ENCODE assay signal across 20 mouse cellular contexts in the genomic region with DNA sequence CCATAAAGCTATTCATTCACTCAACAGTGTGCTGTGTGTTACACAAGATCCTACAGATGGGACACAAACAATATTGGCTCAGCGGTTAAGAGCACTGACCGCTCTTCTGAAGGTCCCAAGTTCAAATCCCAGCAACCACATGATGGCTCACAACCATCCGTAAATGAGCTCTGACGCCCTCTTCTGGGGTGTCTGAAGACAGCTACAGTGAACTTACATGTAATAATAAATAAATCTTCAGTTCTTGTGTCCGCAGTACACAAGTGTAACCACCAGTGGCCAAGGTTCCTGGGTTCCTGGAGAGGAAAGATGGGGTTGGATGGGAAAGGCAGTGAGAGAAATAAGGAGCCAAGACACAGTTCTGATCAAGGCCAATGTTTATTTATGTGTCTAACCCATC. TPM values are rescaled to one million over a fixed set of nuclear protein-coding genes. Genes with fewer than 3 reads are reported as not detected.
DNase-seq lines count a peak whose midpoint lies in the region; ATAC-seq and TF ChIP-seq lines count a peak whose summit lies in the region.
"Had no signal": no experiment of that assay in that cellular context is flagged by ENCODE, and none has a peak within 500 bp of the region (broad histone marks: within the 10 kb centered on the region; RNA-seq: fewer than 3 reads in every experiment).

No protein-coding gene starts in this region.

- no peak overlapping the region for H3K27ac ChIP-seq in hindbrain, postnatal 0 days
- H3K27ac ChIP-seq in hindbrain, embryonic 12.5 days, result no peak overlapping the region
- H3K27ac ChIP-seq in MEL (ENCODE audit: control insufficient read depth, low read depth, low read length), result no peak overlapping the region
- H3K27ac ChIP-seq: forebrain, embryonic 13.5 days; hindbrain, embryonic 15.5 days; limb, embryonic 12.5 days; midbrain, embryonic 10.5 days; neural tube, embryonic 15.5 days; stomach, embryonic 15.5 days had no signal

- no peak for TF ChIP-seq EP300 in MEL (IDR thresholded peaks at IDR 0.05; ENCODE audit: low read depth in 1 of 2, low read length in 2 of 2)

- no peak for ATAC-seq in hindbrain, postnatal 0 days
- ATAC-seq in hindbrain, embryonic 12.5 days (ENCODE audit: low FRiP score), result no peak
- ATAC-seq: forebrain, embryonic 13.5 days had no signal

- peaks cover 7% of the 10 kb centered on the region for H3K79me2 ChIP-seq in MEL (ENCODE audit: control insufficient read depth, insufficient read depth, low read length, poor library complexity)

- no peak overlapping the region for H3K4me2 ChIP-seq in hindbrain, postnatal 0 days (ENCODE audit: low read depth, low read length)
- H3K4me2 ChIP-seq in hindbrain, embryonic 12.5 days (replicated peaks), result no peak overlapping the region
- H3K4me2 ChIP-seq: forebrain, embryonic 13.5 days; hindbrain, embryonic 15.5 days; limb, embryonic 12.5 days; lung, embryonic 14.5 days; neural tube, embryonic 15.5 days; stomach, embryonic 15.5 days had no signal

- 0 out of 4 replicates have a peak, but pooled peaks of 1 of the 2 experiments have one; percentile 37 for TF ChIP-seq POLR2A in MEL (IDR thresholded peaks at IDR 0.05; ENCODE audit: control insufficient read depth in 1 of 2, insufficient read depth in 1 of 2, low read depth in 1 of 2, low read length in 2 of 2, poor library complexity in 1 of 2)

- peaks cover 2% of the 10 kb centered on the region for H3K4me1 ChIP-seq in hindbrain, postnatal 0 days (ENCODE audit: insufficient read depth, low read length)
- peaks cover 2% of the 10 kb centered on the region for H3K4me1 ChIP-seq in hindbrain, embryonic 12.5 days
- peaks cover under 1 to 1% of the 10 kb centered on the region in 2 experiments; a peak in 2 of 4 replicates for H3K4me1 ChIP-seq in MEL (ENCODE audit: control insufficient read depth in 1 of 2, insufficient read depth in 2 of 2, low read length in 2 of 2)

- TF ChIP-seq RAD21 in MEL (IDR thresholded peaks at IDR 0.05; ENCODE audit: low read depth, low read length), result no peak

- peak; percentile 44 for TF ChIP-seq CTCF in hindbrain, postnatal 0 days (IDR thresholded peaks at IDR 0.05; ENCODE audit: low read depth)
- TF ChIP-seq CTCF in MEL (IDR thresholded peaks at IDR 0.05 in 2 of 3, conservative IDR thresholded peaks at IDR 0.05 in 1 of 3; ENCODE audit: control insufficient read depth in 1 of 3, insufficient read depth in 1 of 3, low read depth in 2 of 3, low read length in 3 of 3, poor library complexity in 1 of 3, severe bottlenecking in 1 of 3), result peak in 2 of 3 experiments; percentile 29 to 34; a peak in 4 of 6 replicates

- H3K9ac ChIP-seq in hindbrain, postnatal 0 days (replicated peaks; ENCODE audit: low read length), result no peak overlapping the region
- H3K9ac ChIP-seq in hindbrain, embryonic 12.5 days, result no peak overlapping the region
- no peak overlapping the region for H3K9ac ChIP-seq in MEL (ENCODE audit: control insufficient read depth, low read depth, low read length, poor library complexity, severe bottlenecking)
- H3K9ac ChIP-seq: forebrain, embryonic 13.5 days; hindbrain, embryonic 15.5 days; limb, embryonic 12.5 days; lung, embryonic 14.5 days; neural tube, embryonic 15.5 days; stomach, embryonic 15.5 days had no signal

- H3K27me3 ChIP-seq in hindbrain, postnatal 0 days (ENCODE audit: insufficient read depth, low read length), result no peaks in the 10 kb centered on the region
- H3K27me3 ChIP-seq in hindbrain, embryonic 12.5 days, result no peaks in the 10 kb centered on the region
- no peaks in the 10 kb centered on the region for H3K27me3 ChIP-seq in MEL (ENCODE audit: control insufficient read depth in 1 of 2, insufficient read depth in 2 of 2, low read length in 2 of 2)
- H3K27me3 ChIP-seq in splenic B cell, adult 2 months (ENCODE audit: control insufficient read depth, insufficient read depth, low read length, poor library complexity, severe bottlenecking), result no peaks in the 10 kb centered on the region
- H3K27me3 ChIP-seq: forebrain, embryonic 13.5 days; hindbrain, embryonic 15.5 days; limb, embryonic 12.5 days; neural tube, embryonic 15.5 days; stomach, embryonic 15.5 days had no signal

- no peaks in the 10 kb centered on the region for H3K9me3 ChIP-seq in hindbrain, postnatal 0 days (ENCODE audit: low read length)
- H3K9me3 ChIP-seq in hindbrain, embryonic 12.5 days (replicated peaks), result no peaks in the 10 kb centered on the region
- no peaks in the 10 kb centered on the region for H3K9me3 ChIP-seq in MEL (replicated peaks; ENCODE audit: insufficient read depth, low read length)
- H3K9me3 ChIP-seq: forebrain, embryonic 13.5 days; hindbrain, embryonic 15.5 days; limb, embryonic 12.5 days; midbrain, embryonic 10.5 days; neural tube, embryonic 15.5 days; stomach, embryonic 15.5 days had no signal

- WGBS in hindbrain, postnatal 0 days, result 72% methylated on average over 5 of the region's 5 CpGs
- WGBS in hindbrain, embryonic 12.5 days, result 69% methylated on average over 5 of the region's 5 CpGs

- no peak overlapping the region for H3K4me3 ChIP-seq in hindbrain, postnatal 0 days (ENCODE audit: low read length)
- no peak overlapping the region for H3K4me3 ChIP-seq in hindbrain, embryonic 12.5 days
- H3K4me3 ChIP-seq in MEL (ENCODE audit: control insufficient read depth in 1 of 2, insufficient read depth in 1 of 2, low read depth in 2 of 2, low read length in 2 of 2), result no peak overlapping the region
- H3K4me3 ChIP-seq: forebrain, embryonic 13.5 days; hindbrain, embryonic 15.5 days; limb, embryonic 12.5 days; midbrain, embryonic 10.5 days; neural tube, embryonic 15.5 days; stomach, embryonic 15.5 days had no signal

- 0 out of 2 replicates have a peak, but pooled peaks cover 5% of the 10 kb centered on the region for H3K36me3 ChIP-seq in hindbrain, postnatal 0 days (ENCODE audit: insufficient read depth, low read length)
- 0 out of 2 replicates have a peak, but pooled peaks cover 7% of the 10 kb centered on the region for H3K36me3 ChIP-seq in hindbrain, embryonic 12.5 days
- peaks cover under 1 to 15% of the 10 kb centered on the region in 2 experiments for H3K36me3 ChIP-seq in MEL (ENCODE audit: control insufficient read depth in 1 of 2, insufficient read depth in 2 of 2, low read length in 2 of 2)
- H3K36me3 ChIP-seq in splenic B cell, adult 2 months (ENCODE audit: control insufficient read depth, insufficient read depth, low read length, poor library complexity, severe bottlenecking), result no peaks in the 10 kb centered on the region

- DNase-seq in hindbrain, postnatal 0 days (ENCODE audit: low spot score), result no peak
- peak; percentile 18 for DNase-seq in lung, postnatal 10 days
- no peak for DNase-seq in lung, postnatal 25 days (ENCODE audit: low spot score)
- peak; percentile 52 for DNase-seq in MEL (ENCODE audit: low read depth, low spot score)
- DNase-seq in splenic B cell, adult 2 months (ENCODE audit: low read depth, low spot score), result peak; percentile 27
- DNase-seq in cerebellum, adult 11-12 months, result no peak
- no peak for DNase-seq in spleen, adult 12 weeks (ENCODE audit: low spot score)
- DNase-seq: adrenal gland, postnatal 14 days; cerebellum, adult 9-11 months; embryo, embryonic 11 days; kidney, adult 9 months; lung, embryonic 14.5 days; thymus, postnatal 25 days had no signal

TF ChIP-seq in MEL, 35 proteins besides CTCF, POLR2A, EP300 and RAD21:
- TF ChIP-seq TBP (IDR thresholded peaks at IDR 0.05; ENCODE audit: low read depth, low read length) (0 out of 2 replicates have a peak, but pooled peaks have one; percentile 22), POLR2AphosphoS2 (IDR thresholded peaks at IDR 0.05; ENCODE audit: low read length) (no peak)

RNA-seq across cellular contexts. Expression of a gene that starts 4.2 kb away (rescaled TPM):
- total RNA-seq in hindbrain, postnatal 0 days (2014; rRNA removed), result 8.5 and 9.9 TPM in 2 replicates
- polyA plus RNA-seq in hindbrain, postnatal 0 days (2015; fragmentation: Nextera tagmentation; extraction: Ambion mirVana), result 43.7 and 48.6 TPM in 2 replicates
- 70.1 and 75.0 TPM in 2 replicates for polyA plus RNA-seq in hindbrain, embryonic 12.5 days (2016; fragmentation: Nextera tagmentation; extraction: Ambion mirVana)
- total RNA-seq in MEL (2012; rRNA removed), result 70.6 and 84.4 TPM in 2 replicates
- 10 to 100 TPM in 1 of 2 experiments, not detected in 1; 90.5 TPM for polyA plus RNA-seq in MEL (2012; ENCODE audit: insufficient read depth in 1 of 2, insufficient read length in 2 of 2, low read depth in 1 of 2, low replicate concordance in 2 of 2, missing spikeins in 1 of 2)

RNA-seq across cellular contexts. Expression of a gene that starts 23.9 kb away (rescaled TPM):
- total RNA-seq in hindbrain, postnatal 0 days (2014; rRNA removed), result 23.8 and 29.4 TPM in 2 replicates
- 6.3 and 7.7 TPM in 2 replicates for polyA plus RNA-seq in hindbrain, postnatal 0 days (2015; fragmentation: Nextera tagmentation; extraction: Ambion mirVana)
- 8.1 and 8.8 TPM in 2 replicates for polyA plus RNA-seq in hindbrain, embryonic 12.5 days (2016; fragmentation: Nextera tagmentation; extraction: Ambion mirVana)
- not detected in 2 replicates for total RNA-seq in MEL (2012; rRNA removed)
- polyA plus RNA-seq in MEL (2012; ENCODE audit: insufficient read depth in 1 of 2, insufficient read length in 2 of 2, low read depth in 1 of 2, low replicate concordance in 2 of 2, missing spikeins in 1 of 2), result not detected

RNA-seq across cellular contexts. Expression of a gene that starts 24.6 kb away (rescaled TPM):
- 32.1 and 36.9 TPM in 2 replicates for total RNA-seq in hindbrain, postnatal 0 days (2014; rRNA removed)
- 65.0 and 67.6 TPM in 2 replicates for polyA plus RNA-seq in hindbrain, postnatal 0 days (2015; fragmentation: Nextera tagmentation; extraction: Ambion mirVana)
- 72.4 and 72.9 TPM in 2 replicates for polyA plus RNA-seq in hindbrain, embryonic 12.5 days (2016; fragmentation: Nextera tagmentation; extraction: Ambion mirVana)
- 121 and 123 TPM in 2 replicates for total RNA-seq in MEL (2012; rRNA removed)
- polyA plus RNA-seq in MEL (2012; ENCODE audit: insufficient read depth in 1 of 2, insufficient read length in 2 of 2, low read depth in 1 of 2, low replicate concordance in 2 of 2, missing spikeins in 1 of 2), result 100 to 1,000 TPM; 174 to 334 TPM

Comparison
In these comparisons a context has a peak if more than half of its experiments do, and no peak if none do; other contexts are left out.
1. DNase-seq: peak in lung, postnatal 10 days (single experiment), MEL (single experiment) and splenic B cell, adult 2 months (single experiment); none in hindbrain, postnatal 0 days (single experiment), lung, postnatal 25 days (single experiment), cerebellum, adult 11-12 months (single experiment) and spleen, adult 12 weeks (single experiment).